Mouse (Mus musculus): Measurements from ENCODE around the gene Src. TPM values are rescaled to one million over a fixed set of nuclear protein-coding genes. Genes with fewer than 3 reads are reported as not detected.

The Src gene
- total and polyA plus RNA-seq, 2 experiments: 1.3 to 5.6 TPM

- WGBS: 77% methylated on average over 6 of the region's 6 CpGs
- TF ChIP-seq CTCF (IDR thresholded peaks at IDR 0.05; ENCODE audit: low read depth, low read length) (no peak), POLR2A (IDR thresholded peaks at IDR 0.05; ENCODE audit: extremely low read depth, insufficient read depth, low read length) (no peak)
- H3K79me2 ChIP-seq (ENCODE audit: control insufficient read depth, insufficient read depth, low read length): no peaks in the 10 kb centered on the region
Observed at GRCm38 (mm10) chr2:157417229-157417628, 1.0 kb upstream of the Src start.

GRCm38 (mm10) chr2:157418609-157419071 is 396 bp downstream of the Src start:
- Histone ChIP-seq H3K9ac (ENCODE audit: low read depth, low read length) (no peak overlapping the region), H3K4me1 (ENCODE audit: control insufficient read depth, insufficient read depth, low read length) (no peaks in the 10 kb centered on the region), H3K36me3 (ENCODE audit: control insufficient read depth, insufficient read depth, low read length) (no peaks in the 10 kb centered on the region), H3K27me3 (ENCODE audit: control insufficient read depth, insufficient read depth, low read length) (no peaks in the 10 kb centered on the region), H3K27ac (replicated peaks; ENCODE audit: insufficient read depth, low read depth, low read length) (no peak overlapping the region), H3K79me2 (ENCODE audit: control insufficient read depth, insufficient read depth, low read length) (no peaks in the 10 kb centered on the region), H3K4me3 (ENCODE audit: insufficient read depth, low read depth, low read length) (no peak overlapping the region)
- TF ChIP-seq POLR2A (IDR thresholded peaks at IDR 0.05; ENCODE audit: extremely low read depth, insufficient read depth, low read length) (no peak), CTCF (IDR thresholded peaks at IDR 0.05; ENCODE audit: low read depth, low read length) (no peak)
- DNase-seq (ENCODE audit: extremely low read depth, low read depth, low spot score): no peak
- WGBS: 32% methylated on average over 7 of the region's 7 CpGs

More at GRCm38 (mm10) chr2:157417229-157417628, 1.0 kb upstream of the Src start:
- Histone ChIP-seq H3K9ac (ENCODE audit: low read depth, low read length) (no peak overlapping the region), H3K4me3 (ENCODE audit: insufficient read depth, low read depth, low read length) (no peak overlapping the region), H3K27ac (replicated peaks; ENCODE audit: insufficient read depth, low read depth, low read length) (no peak overlapping the region), H3K36me3 (ENCODE audit: control insufficient read depth, insufficient read depth, low read length) (no peaks in the 10 kb centered on the region), H3K4me1 (ENCODE audit: control insufficient read depth, insufficient read depth, low read length) (no peaks in the 10 kb centered on the region), H3K27me3 (ENCODE audit: control insufficient read depth, insufficient read depth, low read length) (no peaks in the 10 kb centered on the region)
- no peak for DNase-seq (ENCODE audit: extremely low read depth, low read depth, low spot score)

GRCm38 (mm10) chr2:157419506-157419905 is 1.3 kb downstream of the Src start:
- H3K36me3 ChIP-seq (ENCODE audit: control insufficient read depth, insufficient read depth, low read length): no peaks in the 10 kb centered on the region
- no peak for DNase-seq (ENCODE audit: extremely low read depth, low read depth, low spot score)
- TF ChIP-seq POLR2A (IDR thresholded peaks at IDR 0.05; ENCODE audit: extremely low read depth, insufficient read depth, low read length): no peak
- TF ChIP-seq CTCF (IDR thresholded peaks at IDR 0.05; ENCODE audit: low read depth, low read length): no peak
- H3K4me3 ChIP-seq (ENCODE audit: insufficient read depth, low read depth, low read length): no peak overlapping the region
- no peak overlapping the region for H3K27ac ChIP-seq (replicated peaks; ENCODE audit: insufficient read depth, low read depth, low read length)
- no peaks in the 10 kb centered on the region for H3K27me3 ChIP-seq (ENCODE audit: control insufficient read depth, insufficient read depth, low read length)
- no peaks in the 10 kb centered on the region for H3K4me1 ChIP-seq (ENCODE audit: control insufficient read depth, insufficient read depth, low read length)
- no peaks in the 10 kb centered on the region for H3K79me2 ChIP-seq (ENCODE audit: control insufficient read depth, insufficient read depth, low read length)
- no peak overlapping the region for H3K9ac ChIP-seq (ENCODE audit: low read depth, low read length)

GRCm38 (mm10) chr2:157420404-157420803 is 2.2 kb downstream of the Src start:
- Histone ChIP-seq H3K27me3 (ENCODE audit: control insufficient read depth, insufficient read depth, low read length) (no peaks in the 10 kb centered on the region), H3K27ac (replicated peaks; ENCODE audit: insufficient read depth, low read depth, low read length) (no peak overlapping the region)
- no peak for TF ChIP-seq POLR2A (IDR thresholded peaks at IDR 0.05; ENCODE audit: extremely low read depth, insufficient read depth, low read length)
- TF ChIP-seq CTCF (IDR thresholded peaks at IDR 0.05; ENCODE audit: low read depth, low read length): no peak

GRCm38 (mm10) chr2:157422062-157422655 is 3.9 kb downstream of the Src start:
- H3K36me3 ChIP-seq (ENCODE audit: control insufficient read depth, insufficient read depth, low read length): no peaks in the 10 kb centered on the region
- H3K27ac ChIP-seq (replicated peaks; ENCODE audit: insufficient read depth, low read depth, low read length): no peak overlapping the region
- WGBS: 62% methylated on average over 11 of the region's 11 CpGs
- no peaks in the 10 kb centered on the region for H3K79me2 ChIP-seq (ENCODE audit: control insufficient read depth, insufficient read depth, low read length)
- no peaks in the 10 kb centered on the region; the same call in none of the 2 replicates for H3K4me1 ChIP-seq (ENCODE audit: control insufficient read depth, insufficient read depth, low read length)
- no peak for DNase-seq (ENCODE audit: extremely low read depth, low read depth, low spot score)
- no peak overlapping the region for H3K9ac ChIP-seq (ENCODE audit: low read depth, low read length)
- no peaks in the 10 kb centered on the region for H3K27me3 ChIP-seq (ENCODE audit: control insufficient read depth, insufficient read depth, low read length)
- no peak for TF ChIP-seq POLR2A (IDR thresholded peaks at IDR 0.05; ENCODE audit: extremely low read depth, insufficient read depth, low read length)
- no peak overlapping the region for H3K4me3 ChIP-seq (ENCODE audit: insufficient read depth, low read depth, low read length)

More at GRCm38 (mm10) chr2:157420404-157420803, 2.2 kb downstream of the Src start:
- WGBS: 94% methylated on average over 4 of the region's 4 CpGs
- Histone ChIP-seq H3K4me1 (ENCODE audit: control insufficient read depth, insufficient read depth, low read length) (no peaks in the 10 kb centered on the region), H3K79me2 (ENCODE audit: control insufficient read depth, insufficient read depth, low read length) (no peaks in the 10 kb centered on the region), H3K36me3 (ENCODE audit: control insufficient read depth, insufficient read depth, low read length) (no peaks in the 10 kb centered on the region), H3K4me3 (ENCODE audit: insufficient read depth, low read depth, low read length) (no peak overlapping the region), H3K9ac (ENCODE audit: low read depth, low read length) (no peak overlapping the region)
- no peak for DNase-seq (ENCODE audit: extremely low read depth, low read depth, low spot score)
